ENCODE assay signal across 9 mouse cellular contexts in genomic region chr10:93309131-93309933, GRCm38 (mm10). TPM values are rescaled to one million over a fixed set of nuclear protein-coding genes. Genes with fewer than 3 reads are reported as not detected.
DNase-seq lines count a peak whose midpoint lies in the region; ATAC-seq and TF ChIP-seq lines count a peak whose summit lies in the region.
"Had no signal": no experiment of that assay in that cellular context is flagged by ENCODE, and none has a peak within 500 bp of the region (broad histone marks: within the 10 kb centered on the region; RNA-seq: fewer than 3 reads in every experiment).

No protein-coding gene starts in this region.

- ATAC-seq in hindbrain, embryonic 16.5 days: peak; percentile 71
- peak; percentile 62; the same call in 1 of the 2 replicates for ATAC-seq in limb, embryonic 15.5 days (ENCODE audit: insufficient number of reproducible peaks, low FRiP score, low TSS enrichment, low read depth)
- no peak; the same call in 1 of the 2 replicates for ATAC-seq in midbrain, embryonic 14.5 days (ENCODE audit: low FRiP score, low TSS enrichment)
- ATAC-seq in stomach, postnatal 0 days (ENCODE audit: low FRiP score, low TSS enrichment): peak; percentile 60
- ATAC-seq: Patski had no signal

- peak overlapping the region; percentile 100 for H3K4me2 ChIP-seq in hindbrain, embryonic 16.5 days (ENCODE audit: low read length)
- H3K4me2 ChIP-seq in limb, embryonic 15.5 days: peak overlapping the region; percentile 80
- H3K4me2 ChIP-seq in midbrain, embryonic 14.5 days (ENCODE audit: low read length): peak overlapping the region; percentile 90
- peak overlapping the region; percentile 99 for H3K4me2 ChIP-seq in stomach, postnatal 0 days (replicated peaks; ENCODE audit: low read depth)

- H3K4me1 ChIP-seq in cerebellum, adult 2 months (ENCODE audit: control insufficient read depth, insufficient read depth, low read length): no peaks in the 10 kb centered on the region
- H3K4me1 ChIP-seq in hindbrain, embryonic 16.5 days (ENCODE audit: control insufficient read depth, insufficient read depth, low read depth, low read length): peaks cover 12% of the 10 kb centered on the region
- peaks cover 30% of the 10 kb centered on the region for H3K4me1 ChIP-seq in limb, embryonic 15.5 days
- peaks cover 3% of the 10 kb centered on the region; the same call in 1 of the 2 replicates for H3K4me1 ChIP-seq in midbrain, embryonic 14.5 days (ENCODE audit: control insufficient read depth, insufficient read depth, low read length)
- no peaks in the 10 kb centered on the region for H3K4me1 ChIP-seq in stomach, postnatal 0 days (replicated peaks; ENCODE audit: control insufficient read depth, insufficient read depth)

- peak overlapping the region; percentile 73 for H3K4me3 ChIP-seq in cerebellum, adult 2 months (replicated peaks; ENCODE audit: insufficient read depth, low read depth, low read length)
- peak overlapping the region; percentile 67 for H3K4me3 ChIP-seq in hindbrain, embryonic 16.5 days (ENCODE audit: low read length)
- peak overlapping the region; percentile 60 for H3K4me3 ChIP-seq in limb, embryonic 15.5 days
- peak overlapping the region; percentile 47 for H3K4me3 ChIP-seq in midbrain, embryonic 14.5 days (replicated peaks; ENCODE audit: low read depth, low read length)
- H3K4me3 ChIP-seq in stomach, postnatal 0 days (ENCODE audit: low read depth, low read length): peak overlapping the region; percentile 72

- H3K36me3 ChIP-seq in hindbrain, embryonic 16.5 days (ENCODE audit: control insufficient read depth, insufficient read depth, low read length): no peaks in the 10 kb centered on the region
- no peaks in the 10 kb centered on the region for H3K36me3 ChIP-seq in limb, embryonic 15.5 days
- no peaks in the 10 kb centered on the region for H3K36me3 ChIP-seq in midbrain, embryonic 14.5 days (ENCODE audit: control insufficient read depth, insufficient read depth, low read length)
- no peaks in the 10 kb centered on the region for H3K36me3 ChIP-seq in stomach, postnatal 0 days (ENCODE audit: control insufficient read depth, insufficient read depth, low read length)

- no peaks in the 10 kb centered on the region for H3K9me3 ChIP-seq in hindbrain, embryonic 16.5 days (ENCODE audit: control insufficient read depth, low read length)
- H3K9me3 ChIP-seq in limb, embryonic 15.5 days: no peaks in the 10 kb centered on the region
- no peaks in the 10 kb centered on the region for H3K9me3 ChIP-seq in midbrain, embryonic 14.5 days (ENCODE audit: control insufficient read depth, low read length)
- no peaks in the 10 kb centered on the region for H3K9me3 ChIP-seq in stomach, postnatal 0 days (ENCODE audit: control insufficient read depth, low read length)

- TF ChIP-seq CTCF in cerebellum, adult 2 months (IDR thresholded peaks at IDR 0.05; ENCODE audit: borderline replicate concordance, insufficient read depth, low read depth, low read length): no peak
- no peak for TF ChIP-seq CTCF in stomach, postnatal 0 days (IDR thresholded peaks at IDR 0.05; ENCODE audit: low read depth)

- peaks cover 4% of the 10 kb centered on the region; the same call in 1 of the 2 replicates for H3K27me3 ChIP-seq in cerebellum, adult 2 months (ENCODE audit: control insufficient read depth, insufficient read depth, low read length)
- H3K27me3 ChIP-seq in hindbrain, embryonic 16.5 days (replicated peaks; ENCODE audit: control insufficient read depth, insufficient read depth, low read length): no peaks in the 10 kb centered on the region; the same call in 1 of the 2 replicates
- H3K27me3 ChIP-seq in limb, embryonic 15.5 days: no peaks in the 10 kb centered on the region
- H3K27me3 ChIP-seq in midbrain, embryonic 14.5 days (ENCODE audit: control insufficient read depth, insufficient read depth, low read length): peaks cover 6% of the 10 kb centered on the region; the same call in 1 of the 2 replicates
- no peaks in the 10 kb centered on the region for H3K27me3 ChIP-seq in stomach, postnatal 0 days (ENCODE audit: control insufficient read depth, insufficient read depth, low read length)
- H3K27me3 ChIP-seq: Patski had no signal

- WGBS in cerebellum, adult 2 months: 4% methylated on average over 22 of the region's 23 CpGs
- WGBS in hindbrain, embryonic 16.5 days: under 1% methylated on average over 22 of the region's 23 CpGs
- under 1% methylated on average over 20 of the region's 23 CpGs for WGBS in limb, embryonic 15.5 days
- WGBS in midbrain, embryonic 14.5 days: under 1% methylated on average over 23 of the region's 23 CpGs
- WGBS in stomach, postnatal 0 days: 2% methylated on average over 16 of the region's 23 CpGs

- TF ChIP-seq POLR2A in cerebellum, adult 2 months (IDR thresholded peaks at IDR 0.05; ENCODE audit: borderline replicate concordance, insufficient read depth, low read length): no peak

- H3K9ac ChIP-seq in hindbrain, embryonic 16.5 days (ENCODE audit: low read depth, low read length): peak overlapping the region; percentile 79
- H3K9ac ChIP-seq in limb, embryonic 15.5 days: peak overlapping the region; percentile 68
- peak overlapping the region; percentile 66 for H3K9ac ChIP-seq in midbrain, embryonic 14.5 days (replicated peaks; ENCODE audit: low read length)
- H3K9ac ChIP-seq in stomach, postnatal 0 days (ENCODE audit: low read length): peak overlapping the region; percentile 89

- no peak for TF ChIP-seq EP300 in stomach, postnatal 0 days (optimal IDR thresholded peaks at IDR 0.05)

- DNase-seq in cerebellum, adult 2 months: peak in 1 of 2 experiments; percentile 15
- DNase-seq in cerebellum, adult 11 months: no peak
- DNase-seq in adrenal gland, postnatal 36 days: peak; percentile 59 to 73
- peak; percentile 44 for DNase-seq in gastrocnemius, adult 18-20 months (ENCODE audit: low spot score)
- DNase-seq in midbrain, embryonic 14.5 days: peak; percentile 82
- DNase-seq in stomach, postnatal 0 days (ENCODE audit: low spot score): peak; percentile 75

- no peak overlapping the region for H3K27ac ChIP-seq in cerebellum, adult 2 months (ENCODE audit: insufficient read depth, low read length)
- peak overlapping the region; percentile 74 for H3K27ac ChIP-seq in hindbrain, embryonic 16.5 days (ENCODE audit: low read depth, low read length)
- H3K27ac ChIP-seq in limb, embryonic 15.5 days: peak overlapping the region; percentile 96
- H3K27ac ChIP-seq in midbrain, embryonic 14.5 days (replicated peaks; ENCODE audit: low read depth, low read length): peak overlapping the region; percentile 50; the same call in 1 of the 2 replicates
- H3K27ac ChIP-seq in stomach, postnatal 0 days (replicated peaks): peak overlapping the region; percentile 94

RNA-seq across cellular contexts. Expression of gene Elk3, which starts 1.6 kb away (rescaled TPM):
- polyA plus RNA-seq in cerebellum, adult 2 months (2012; rRNA removed): 5.7 and 5.9 TPM in 2 replicates
- 10 to 100 TPM; 40.2 to 42.0 TPM for total RNA-seq in adrenal gland, postnatal 36 days (2021)
- total RNA-seq in gastrocnemius, adult 18-20 months (2021): 10 to 100 TPM in 1 of 2 experiments, 1 to 10 TPM in 1; 7.2 to 11.4 TPM
- polyA plus RNA-seq in hindbrain, embryonic 16.5 days (2015; fragmentation: Nextera tagmentation; extraction: Ambion mirVana): 4.1 and 8.8 TPM in 2 replicates
- polyA plus RNA-seq in limb, embryonic 15.5 days (2015; fragmentation: Nextera tagmentation; extraction: Ambion mirVana): 36.2 and 36.3 TPM in 2 replicates
- polyA plus RNA-seq in midbrain, embryonic 14.5 days (2014; fragmentation: Nextera tagmentation; extraction: Ambion mirVana): 4.4 and 8.8 TPM in 2 replicates
- 11.3 and 12.5 TPM in 2 replicates for polyA plus RNA-seq in stomach, postnatal 0 days (2015; fragmentation: Nextera tagmentation; extraction: Ambion mirVana)
